Mouse (Mus musculus) lung, postnatal 36 days (tissue): ENCODE measurements around the gene Morc1.

ENCODE experiments used
- DNase-seq: peaks from one replicate; pipeline ENCODE4 v3.0.0; 2022; ENCODE audit warnings: mixed read lengths

Morc1 gene

GRCm38 (mm10) chr16:48431027-48431426, at the start of gene Morc1:
Gene Morc1, plus strand, starts transcription at chr16:48431237.
- no peak for DNase-seq

DNA sequence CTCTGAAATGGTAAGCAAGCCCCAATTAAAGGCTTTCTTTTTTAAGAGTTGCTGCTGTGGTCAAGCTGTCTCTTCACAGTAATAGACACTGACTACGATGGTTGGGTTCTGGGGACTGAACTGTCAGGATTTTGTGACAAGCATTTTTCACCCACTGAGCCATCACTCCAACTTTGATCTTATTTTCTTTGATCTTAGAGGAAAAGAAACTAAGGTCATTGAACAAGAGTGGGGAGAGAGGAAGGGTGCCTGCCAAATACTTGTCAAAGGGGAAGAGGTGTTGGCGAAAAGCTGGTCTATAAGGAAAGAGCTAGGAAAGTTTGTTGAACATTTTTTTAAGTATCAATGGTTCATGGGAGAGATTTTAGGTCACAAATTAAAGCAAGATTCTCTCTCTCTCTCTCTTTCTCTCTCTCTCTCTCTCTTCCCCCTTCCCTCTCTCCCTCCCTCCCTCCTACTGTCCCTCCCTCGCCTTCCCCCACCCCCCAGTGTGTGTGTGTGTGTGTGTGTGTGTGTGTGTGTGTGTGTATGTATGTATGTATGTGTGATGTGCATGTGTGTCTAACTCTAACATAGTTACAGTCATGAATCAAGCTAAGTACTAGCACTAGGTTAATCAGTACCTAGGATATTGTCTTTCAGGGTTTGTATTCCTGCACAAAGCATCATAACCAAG, 47.3 kb upstream of the Morc1 start:
- DNase-seq = peak; percentile 8

GRCm38 (mm10) chr16:48386982-48387381, 44.1 kb upstream of the Morc1 start:
- no peak for DNase-seq

DNA sequence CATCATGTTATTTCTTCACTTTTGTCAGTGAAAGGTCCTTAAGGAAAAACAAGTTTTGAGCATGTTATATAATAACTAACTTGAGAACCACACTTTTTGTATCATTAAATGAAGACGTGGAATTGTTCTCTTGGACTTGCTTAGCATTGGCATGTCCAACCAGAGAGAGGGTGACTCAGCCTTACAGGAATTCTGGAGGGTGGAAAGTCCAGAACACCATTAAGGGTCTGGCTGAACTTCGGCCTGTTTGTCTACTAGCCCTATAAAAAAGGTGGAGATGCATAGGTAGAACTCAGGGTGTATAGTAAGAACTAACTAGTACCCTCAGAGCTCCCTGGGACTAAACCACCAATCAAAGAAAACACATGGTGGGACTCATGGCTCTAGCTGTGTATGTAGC, 35.8 kb upstream of the Morc1 start:
- DNase-seq = no peak

DNA sequence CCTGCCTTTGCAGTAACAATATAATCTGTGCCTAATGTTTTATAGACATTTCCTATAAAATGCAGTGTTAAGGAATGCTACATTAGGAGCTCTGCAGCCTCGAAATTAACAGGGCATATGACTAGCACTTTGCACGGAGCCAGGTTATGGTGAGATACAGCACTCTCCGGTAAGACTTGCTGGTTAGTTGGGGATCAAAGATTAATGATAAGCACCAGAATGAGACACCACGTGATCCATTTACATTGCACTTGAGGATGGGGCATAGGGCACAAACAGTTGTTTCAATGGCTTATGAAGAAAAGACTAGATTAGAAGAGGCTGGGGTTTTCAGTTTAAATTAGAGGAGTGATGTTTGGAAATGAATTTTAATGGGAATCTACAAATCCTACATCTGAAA, 28.1 kb upstream of the Morc1 start:
- no peak for DNase-seq

- DNase-seq = no peak
Observed at GRCm38 (mm10) chr16:48403423-48403822, 27.6 kb upstream of the Morc1 start.

- DNase-seq = no peak
Observed at GRCm38 (mm10) chr16:48404009-48404408, 27.0 kb upstream of the Morc1 start.

GRCm38 (mm10) chr16:48405674-48406403, 25.2 kb upstream of the Morc1 start:
- no peak for DNase-seq

- DNase-seq = no peak
Observed at GRCm38 (mm10) chr16:48409580-48409979, 21.5 kb upstream of the Morc1 start.

- no peak for DNase-seq
Observed at GRCm38 (mm10) chr16:48410125-48410524, 20.9 kb upstream of the Morc1 start.

DNA sequence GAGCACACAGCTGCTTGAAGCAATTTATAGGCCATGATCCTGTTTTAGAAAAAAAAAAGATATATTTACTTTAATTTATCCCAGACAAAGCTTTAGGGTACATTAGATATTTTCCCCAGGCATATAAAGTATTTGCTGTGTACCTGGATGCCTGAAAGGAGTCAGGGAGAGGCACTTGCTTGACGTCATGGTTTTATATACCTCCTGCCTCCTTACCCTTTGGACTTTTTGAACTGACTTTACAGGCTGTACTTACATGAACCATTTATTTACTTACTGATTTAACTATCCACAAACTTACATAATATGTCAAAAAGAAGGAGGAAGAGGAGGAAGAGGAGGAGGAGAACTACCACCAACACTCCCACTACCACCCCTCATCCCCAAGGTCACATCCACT, 18.8 kb upstream of the Morc1 start, which contains the start of gene Gm5485:
Gene Gm5485, minus strand, starts transcription at position 171 of the 400 bp plus-strand sequence.
- DNase-seq = no peak

DNA sequence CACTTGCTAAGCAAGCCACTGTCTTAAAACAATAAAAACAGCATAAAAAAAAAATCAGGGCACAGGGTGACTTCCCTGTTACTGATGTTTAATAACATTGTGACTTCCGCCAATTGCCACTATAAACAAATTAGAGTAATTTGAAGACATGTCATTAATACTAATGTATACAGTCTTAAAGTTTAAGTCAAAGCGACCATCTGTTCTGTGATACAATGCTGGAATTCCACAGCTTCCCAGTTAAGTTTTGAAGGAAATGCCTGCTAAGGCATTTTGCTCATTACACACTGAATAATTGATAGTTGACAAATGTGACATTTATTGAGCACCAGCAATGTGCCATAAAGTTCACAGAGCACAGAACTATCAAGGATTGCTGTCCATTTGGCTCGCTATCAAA, 12.5 kb upstream of the Morc1 start:
- no peak for DNase-seq

DNA sequence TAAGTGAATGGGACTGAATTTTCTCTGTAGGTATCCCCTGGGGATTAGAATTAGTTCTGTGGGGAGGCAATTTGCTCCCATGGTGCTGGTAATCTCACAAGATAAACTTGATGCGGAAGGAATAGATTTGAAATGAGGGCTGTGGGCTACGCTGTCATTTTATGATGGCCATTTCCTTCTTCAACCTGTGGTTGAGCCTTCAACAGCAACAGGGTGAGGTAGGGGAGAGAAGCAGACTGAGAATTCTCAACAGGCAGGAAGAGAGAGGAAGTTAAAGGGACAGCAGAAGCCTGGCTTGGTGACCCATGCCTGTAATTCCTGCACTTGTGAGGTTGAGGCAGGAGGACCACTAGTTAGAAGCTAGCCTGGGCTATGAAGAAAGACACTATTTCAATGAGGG, 12.0 kb upstream of the Morc1 start:
- no peak for DNase-seq

DNA sequence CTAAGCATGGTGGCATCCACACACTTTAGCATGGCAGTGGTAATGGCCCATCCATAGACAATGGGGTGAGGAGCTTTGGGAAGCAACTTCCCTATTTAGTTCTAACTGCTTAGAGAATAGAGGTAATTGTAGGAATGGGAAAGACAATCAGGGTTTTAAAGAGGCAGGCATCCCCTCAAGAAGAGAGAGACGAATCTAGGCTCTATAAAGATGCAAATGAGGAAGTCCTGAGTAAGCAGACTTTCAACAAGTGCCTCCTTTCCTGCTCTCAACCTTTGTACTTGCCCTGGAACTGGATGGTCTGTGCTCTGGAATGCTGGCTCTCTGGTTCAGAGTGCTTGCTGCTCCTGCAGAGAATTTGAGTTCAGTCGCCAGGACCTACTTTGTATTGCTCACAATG, 8.5 kb upstream of the Morc1 start:
- no peak for DNase-seq

GRCm38 (mm10) chr16:48424069-48424468, 7.0 kb upstream of the Morc1 start:
- DNase-seq = no peak

DNA sequence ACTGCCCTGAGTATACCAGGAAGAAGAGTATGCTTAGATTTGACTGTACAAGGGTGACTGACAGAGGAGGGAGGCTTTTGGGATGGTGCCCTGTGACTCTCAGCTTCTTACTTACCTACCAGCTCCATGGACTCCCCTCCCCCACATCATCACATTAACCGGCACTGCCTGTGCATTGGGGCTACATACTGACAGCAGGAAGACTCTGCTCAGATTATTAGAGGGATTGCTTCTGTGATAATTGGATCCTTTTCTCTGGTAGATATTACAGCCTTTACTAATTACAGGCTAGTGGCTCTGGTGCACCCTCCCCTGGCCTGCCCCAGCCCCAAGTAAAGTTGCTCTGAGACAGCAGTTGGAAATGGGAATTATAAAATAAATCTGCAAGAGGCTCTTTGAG, 1.6 kb upstream of the Morc1 start:
- no peak for DNase-seq

GRCm38 (mm10) chr16:48435454-48435853, 4.4 kb downstream of the Morc1 start:
- no peak for DNase-seq

- DNase-seq = no peak
Observed at GRCm38 (mm10) chr16:48437476-48437875, 6.4 kb downstream of the Morc1 start.

DNA sequence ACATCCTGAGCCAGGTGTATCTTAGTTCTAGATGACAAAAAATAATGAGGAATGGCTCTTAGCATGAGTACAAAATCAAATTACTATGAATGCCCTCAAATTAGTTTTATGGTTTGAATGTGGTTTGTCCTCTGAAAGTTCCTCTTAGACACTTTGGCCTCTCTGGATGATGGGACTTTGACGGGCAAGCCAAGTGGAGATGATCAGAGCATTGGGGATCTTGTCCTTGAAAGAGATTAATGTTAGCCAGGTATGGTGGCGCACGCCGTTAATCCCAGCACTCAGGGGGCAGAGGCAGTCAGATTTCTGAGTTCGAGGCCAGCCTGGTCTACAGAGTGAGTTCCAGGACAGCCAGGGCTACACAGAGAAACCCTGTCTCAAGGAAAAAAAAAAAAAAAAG, 13.6 kb downstream of the Morc1 start:
- DNase-seq = no peak

GRCm38 (mm10) chr16:48446161-48446925, 15.3 kb downstream of the Morc1 start:
- no peak for DNase-seq

DNA sequence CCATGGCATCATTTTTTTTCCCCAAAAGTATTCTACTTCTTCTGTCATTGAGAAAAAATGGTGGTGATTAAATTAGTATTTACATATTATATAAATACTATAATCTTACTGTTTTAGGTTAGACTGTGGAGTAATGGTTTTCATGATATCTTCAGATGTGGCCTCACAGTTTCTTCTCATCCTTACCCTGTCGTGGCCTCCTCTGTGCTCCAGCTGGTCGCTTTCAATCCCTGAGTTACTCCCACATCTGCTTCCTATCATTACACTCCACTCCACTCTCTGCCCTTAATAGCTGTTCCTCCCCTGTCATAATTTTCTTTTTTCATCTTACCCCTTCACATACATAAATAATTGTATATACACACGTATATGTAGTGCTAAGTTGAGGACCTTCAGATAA, 22.2 kb downstream of the Morc1 start:
- DNase-seq = no peak

DNA sequence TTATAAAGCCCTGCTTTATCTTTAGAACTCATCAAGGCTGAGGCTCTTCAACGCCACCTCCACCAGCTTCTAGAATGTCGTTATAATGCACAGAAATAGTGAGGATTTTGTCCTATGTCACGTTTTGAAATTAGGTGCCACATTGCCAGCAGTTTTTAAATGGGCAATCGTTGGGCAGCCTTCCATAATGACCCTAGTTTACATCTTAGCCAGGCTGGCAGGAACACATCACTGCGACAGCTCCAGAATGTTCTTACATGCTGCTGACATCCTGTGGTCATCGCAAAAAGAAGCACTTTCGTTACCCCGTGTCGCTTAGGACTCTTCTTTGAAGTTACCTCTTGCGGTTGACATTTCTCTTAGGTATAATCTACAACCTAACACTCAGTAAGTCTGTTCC, 42.4 kb downstream of the Morc1 start:
- no peak for DNase-seq

DNA sequence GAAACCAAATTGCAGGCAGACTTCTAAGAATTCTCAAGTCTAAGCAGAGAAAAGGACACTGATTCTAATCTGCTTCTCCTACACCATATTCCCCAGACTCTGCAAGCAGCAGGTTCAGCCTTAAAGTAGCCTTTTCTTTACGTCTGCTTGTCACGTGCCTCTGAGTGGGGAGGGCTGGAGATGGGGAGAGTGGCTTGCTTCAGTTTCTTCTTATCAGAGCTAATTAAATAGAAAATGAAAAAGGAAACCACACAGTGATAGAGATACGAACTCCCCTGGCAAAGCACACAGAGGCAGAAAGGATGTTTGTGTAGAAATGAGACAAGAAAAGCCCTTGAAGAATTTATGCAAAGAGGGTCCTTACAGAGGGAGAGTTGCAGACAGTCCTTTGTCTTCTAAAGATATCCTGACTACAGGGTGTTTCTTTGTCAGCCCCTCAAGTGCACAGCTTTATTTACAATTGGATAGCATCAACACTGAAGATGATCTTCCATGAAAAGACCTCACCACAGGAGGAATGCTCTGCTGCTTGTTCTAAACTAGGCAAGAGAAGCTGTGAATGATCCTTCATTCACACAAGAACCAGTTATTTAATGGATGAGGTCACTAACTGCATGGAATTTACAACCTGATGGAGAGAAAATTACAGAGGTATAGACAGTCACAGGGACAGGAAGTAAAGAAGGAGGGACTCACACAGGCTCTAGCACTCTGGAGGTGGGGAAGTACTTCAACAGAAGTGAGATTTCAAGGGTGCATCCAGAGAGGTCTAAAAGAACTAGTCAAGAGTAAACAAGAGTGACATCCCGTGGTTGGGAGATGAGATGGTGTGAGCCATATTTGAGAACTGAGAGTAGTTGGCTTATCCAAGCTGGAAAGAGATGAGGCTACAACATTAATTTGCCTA, 44.1 kb downstream of the Morc1 start:
- DNase-seq = no peak
